Mouse (Mus musculus) A20 (cell line): ENCODE measurements around the gene Cntn4.
A peak's percentile ranks its signal among the peaks of the same experiment; 100 is the strongest.

ENCODE experiments used
- DNase-seq: peaks from one replicate; pipeline ENCODE4 v3.0.0-alpha.2; 2011; ENCODE audit warnings: low read depth, low spot score

Cntn4 gene

DNA sequence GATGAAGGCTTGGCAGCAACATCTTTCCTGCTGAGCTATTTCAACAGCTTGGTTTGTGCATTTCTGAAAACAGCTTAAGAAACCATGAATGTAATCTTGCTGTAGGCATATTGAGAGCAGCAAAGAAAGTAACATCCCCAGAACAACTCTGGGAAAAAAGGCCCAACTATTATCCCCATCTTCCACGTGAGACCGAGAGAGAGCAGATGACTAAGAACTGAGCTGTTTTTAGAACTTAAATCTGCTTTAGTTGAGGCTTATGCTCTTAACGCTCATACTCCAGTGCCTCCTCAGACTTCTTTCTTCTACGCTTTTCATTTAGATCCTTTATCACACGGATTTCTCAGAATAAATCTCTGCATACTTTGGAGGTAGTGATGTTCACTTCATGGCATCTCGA is 784.9 kb downstream of the Cntn4 start:
- DNase-seq = no peak

DNA sequence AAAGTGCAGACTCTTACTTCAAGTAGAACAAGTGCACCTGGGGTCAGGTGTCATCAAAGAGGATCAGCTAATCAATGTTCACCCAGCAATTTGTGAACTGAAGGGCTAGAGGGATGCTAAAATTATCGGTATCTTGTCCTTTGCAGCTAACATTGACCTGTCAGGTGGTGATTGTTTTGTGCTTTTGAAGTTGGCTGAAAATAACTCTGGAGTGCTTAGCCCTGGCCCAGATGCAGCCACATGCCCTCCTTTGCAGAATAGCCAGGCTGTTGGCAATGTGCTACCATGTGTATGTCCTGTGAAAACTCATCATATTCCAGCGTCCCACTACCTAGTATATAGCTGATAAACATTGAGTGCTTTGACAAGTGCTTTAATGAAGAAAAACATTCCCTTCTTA is 786.4 kb downstream of the Cntn4 start:
- DNase-seq = no peak

DNA sequence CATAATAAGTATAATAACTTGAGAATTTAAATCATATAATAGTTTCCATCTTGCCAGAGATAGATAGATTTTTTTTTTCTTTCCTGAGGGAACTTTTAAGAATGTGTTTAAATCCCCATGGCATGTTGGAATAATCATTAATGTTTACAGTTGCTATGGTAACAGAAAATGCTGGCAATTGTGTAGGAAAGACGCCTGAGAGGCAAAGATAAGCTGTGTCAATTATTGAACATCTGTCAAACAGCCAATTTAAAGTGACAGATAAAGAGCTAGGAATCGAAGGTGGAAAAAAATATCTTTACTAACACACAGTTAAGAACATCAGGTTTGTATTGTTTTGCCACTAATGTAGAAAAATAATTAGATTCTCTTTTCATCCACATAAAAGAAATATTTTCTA is 788.3 kb downstream of the Cntn4 start:
- no peak for DNase-seq

DNA sequence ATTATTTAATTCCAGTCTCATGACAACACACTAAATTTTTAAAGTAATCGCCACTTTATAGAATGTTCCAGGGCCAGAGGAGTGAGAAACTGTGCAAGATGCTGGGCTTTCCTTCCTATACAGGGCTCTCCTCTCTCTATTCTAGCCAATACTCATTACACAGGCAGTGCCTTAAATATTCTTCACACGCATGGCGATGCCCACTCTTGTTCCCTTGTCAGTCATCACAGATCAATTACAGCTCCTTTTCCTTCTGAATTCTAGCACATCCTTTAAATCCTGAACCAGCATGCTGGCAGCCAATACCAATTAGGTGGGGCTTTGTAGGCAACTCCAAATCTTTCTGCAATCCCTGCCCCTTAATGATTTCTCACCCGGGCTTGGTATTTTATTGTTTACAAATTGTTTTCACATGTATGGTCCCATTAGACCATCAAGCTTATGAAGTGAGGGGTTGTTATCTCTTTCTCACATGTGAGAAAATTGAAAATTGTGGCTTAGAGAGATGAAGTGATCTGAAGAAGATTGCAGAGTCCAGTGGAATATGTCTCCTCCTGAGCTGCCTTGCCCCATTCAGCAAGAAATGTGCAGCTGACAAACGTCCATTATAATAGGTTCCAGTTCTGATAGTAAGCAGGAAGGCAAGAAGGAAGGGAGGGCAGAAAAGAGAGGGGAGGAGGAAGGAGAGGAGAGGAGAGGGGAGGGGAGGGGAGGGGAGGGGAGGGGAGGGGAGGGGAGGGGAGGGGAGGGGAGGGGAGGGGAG is 789.0 kb downstream of the Cntn4 start:
- no peak for DNase-seq

DNA sequence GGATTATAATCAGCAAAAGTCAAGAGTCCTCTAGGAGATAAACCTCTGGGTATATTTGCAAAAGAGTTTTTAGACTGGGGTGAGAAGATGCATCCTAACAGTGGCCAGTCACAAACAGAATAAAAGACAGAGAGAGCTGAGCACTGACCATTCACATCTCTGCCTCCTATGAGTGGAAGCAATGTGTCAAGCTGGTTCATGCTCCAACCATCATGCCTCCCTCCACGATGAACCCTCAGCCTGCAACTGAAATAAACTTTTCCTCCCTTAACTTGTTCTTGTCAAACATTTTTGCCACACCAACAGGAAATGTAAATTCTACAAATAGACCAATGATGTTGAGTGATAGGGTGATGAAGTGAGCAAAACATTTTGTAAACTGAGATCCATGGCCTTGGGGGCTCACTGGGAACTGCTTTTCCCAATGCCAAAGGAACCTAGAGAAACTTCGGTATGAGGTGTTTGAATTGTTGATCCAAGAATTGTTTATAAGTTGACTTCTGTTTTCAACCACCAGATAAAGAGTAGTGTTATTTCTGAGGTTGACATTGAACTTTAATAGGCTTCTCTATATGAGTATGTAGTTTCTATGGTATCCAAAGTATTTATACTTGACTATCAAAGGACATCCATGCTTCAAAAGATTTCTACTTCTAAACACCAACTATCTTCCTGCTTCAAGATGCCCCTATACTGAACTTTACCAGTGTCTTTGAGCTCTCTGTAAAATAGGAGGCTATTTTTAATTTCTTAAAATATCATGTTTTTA is 794.6 kb downstream of the Cntn4 start:
- DNase-seq = no peak

DNA sequence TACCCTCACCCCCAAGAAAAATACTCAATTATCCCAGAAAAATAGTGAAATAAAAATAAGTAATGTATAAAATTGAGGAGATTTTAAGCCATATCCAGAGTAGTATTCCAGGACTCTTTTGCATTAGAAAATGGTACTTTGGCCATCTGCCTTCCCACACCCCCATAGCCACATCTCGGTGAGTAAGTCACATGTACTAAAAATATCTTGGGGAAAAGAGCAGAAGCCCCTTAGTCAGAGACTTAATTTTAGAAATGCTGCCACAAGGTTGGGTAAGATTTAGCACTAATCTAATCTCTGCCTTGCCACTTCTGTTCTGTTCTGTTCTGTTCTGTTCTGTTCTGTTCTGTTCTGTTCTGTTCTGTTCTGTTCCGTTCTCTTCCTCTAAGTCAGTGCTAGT is 796.4 kb downstream of the Cntn4 start:
- DNase-seq = no peak

DNA sequence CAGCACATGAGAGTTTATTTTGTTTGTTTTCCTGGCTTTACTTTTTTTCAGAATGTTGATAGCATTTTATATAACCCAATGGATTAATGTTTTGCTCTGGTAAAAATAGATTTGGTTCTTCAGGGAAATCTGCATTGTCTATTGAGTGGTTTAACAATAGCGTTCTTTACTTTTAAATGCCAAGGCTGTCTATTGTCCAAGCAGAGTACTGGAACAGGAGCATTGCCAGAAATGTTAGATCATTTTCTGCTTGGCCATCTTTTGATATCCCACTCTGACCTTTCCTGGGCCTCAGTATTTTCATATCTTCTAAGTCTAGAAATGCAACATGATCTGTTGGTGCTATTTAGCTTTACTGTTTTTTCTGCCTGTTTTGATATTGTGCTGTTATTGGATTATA is 804.1 kb downstream of the Cntn4 start:
- no peak for DNase-seq

DNA sequence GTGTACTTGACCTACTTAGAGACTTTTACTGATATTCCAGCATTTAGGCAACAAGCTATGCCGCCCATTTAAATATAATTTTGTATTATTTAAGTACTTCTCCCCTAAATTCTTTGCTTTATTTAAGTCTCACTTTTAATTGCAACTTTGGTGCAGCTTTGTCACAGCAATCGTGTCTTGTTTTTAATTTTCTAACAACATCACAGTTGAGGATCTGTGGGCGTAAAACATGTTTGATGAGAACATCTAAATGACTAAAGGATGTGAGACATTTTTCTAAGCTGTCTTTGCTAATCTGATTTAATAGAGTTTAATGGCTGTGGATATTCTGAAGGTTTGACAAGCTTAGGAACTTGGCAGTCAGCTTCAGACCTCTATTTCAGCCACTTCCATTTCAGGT is 818.8 kb downstream of the Cntn4 start:
- no peak for DNase-seq

- no peak for DNase-seq
Observed at GRCm38 (mm10) chr6:106499166-106499565, 821.7 kb downstream of the Cntn4 start.

GRCm38 (mm10) chr6:106503961-106504360 is 826.5 kb downstream of the Cntn4 start:
- no peak for DNase-seq

- no peak for DNase-seq
Observed at GRCm38 (mm10) chr6:106520367-106520766, 842.9 kb downstream of the Cntn4 start.

- peak; percentile 22 for DNase-seq
Observed at GRCm38 (mm10) chr6:106543500-106543899, 866.0 kb downstream of the Cntn4 start.

DNA sequence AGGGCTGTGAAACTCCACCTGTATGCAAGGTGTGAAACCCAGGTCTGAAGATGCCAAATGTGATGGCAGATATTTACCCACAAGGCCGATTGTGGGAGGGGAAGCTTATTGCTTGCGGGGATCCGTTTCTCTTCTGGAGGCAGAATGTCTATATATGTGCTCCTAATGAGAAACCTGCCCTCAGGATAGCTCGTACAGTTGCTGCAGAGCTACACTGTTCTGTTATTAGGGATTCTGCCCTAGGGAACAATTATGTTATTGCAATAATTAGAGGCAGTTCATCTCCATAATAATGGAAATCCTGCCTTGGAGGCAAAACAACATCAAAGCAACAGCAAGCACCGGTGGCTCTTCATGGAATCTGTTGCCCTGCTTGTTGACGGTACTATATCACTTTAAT is 884.2 kb downstream of the Cntn4 start:
- DNase-seq = no peak

- DNase-seq = no peak
Observed at GRCm38 (mm10) chr6:106565316-106565715, 887.9 kb downstream of the Cntn4 start.

GRCm38 (mm10) chr6:106565769-106566459 is 888.5 kb downstream of the Cntn4 start:
- DNase-seq = no peak

- DNase-seq = no peak
Observed at GRCm38 (mm10) chr6:106566929-106567621, 889.6 kb downstream of the Cntn4 start.

- DNase-seq = no peak
Observed at GRCm38 (mm10) chr6:106580124-106580523, 902.7 kb downstream of the Cntn4 start.

DNA sequence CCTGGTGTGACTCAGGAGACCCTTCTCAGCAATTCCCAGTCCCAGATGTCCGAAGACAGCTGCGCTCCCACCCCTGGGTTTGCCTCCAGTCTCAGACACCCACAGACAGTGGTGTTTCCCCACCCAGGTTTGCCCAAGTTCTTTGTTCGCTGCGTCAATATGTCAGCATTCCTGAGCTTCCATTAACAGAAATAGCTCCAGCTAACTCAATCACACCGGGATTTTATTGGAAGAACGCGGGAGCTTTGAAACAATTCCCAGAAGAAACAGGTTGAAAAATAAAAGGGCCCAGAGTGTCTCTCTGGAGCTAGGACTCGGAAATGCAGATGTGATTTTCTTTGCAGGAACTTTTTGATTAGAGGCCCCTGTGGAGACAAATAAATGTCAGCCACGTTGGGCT is 916.3 kb downstream of the Cntn4 start:
- DNase-seq = no peak

GRCm38 (mm10) chr6:106617081-106617480 is 939.6 kb downstream of the Cntn4 start:
- DNase-seq = no peak

- DNase-seq = no peak
Observed at GRCm38 (mm10) chr6:106621188-106621749, 943.8 kb downstream of the Cntn4 start.

DNA sequence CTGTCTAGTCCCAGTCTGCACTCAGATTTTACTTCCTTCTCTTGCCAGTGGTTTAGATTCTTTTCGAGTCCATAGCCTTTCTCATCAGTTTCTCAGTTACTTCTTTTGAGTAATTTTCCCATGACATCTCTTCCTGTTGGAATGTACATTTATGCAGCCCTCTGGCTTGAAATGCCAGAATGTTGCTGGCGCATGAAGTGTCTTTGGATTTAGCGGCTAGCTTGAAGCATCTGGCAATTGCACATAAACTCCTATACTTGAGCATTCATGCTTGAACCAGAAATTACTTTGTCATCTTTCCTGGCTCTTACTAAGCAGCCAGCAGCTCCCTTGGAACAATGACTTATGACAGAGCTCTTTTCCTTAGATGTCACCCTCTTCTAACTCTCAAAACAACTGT is 965.6 kb downstream of the Cntn4 start:
- no peak for DNase-seq
